Mouse (Mus musculus) thymus, postnatal 0 days (tissue): ENCODE measurements around the gene Dzip3. TPM values are rescaled to one million over a fixed set of nuclear protein-coding genes. Genes with fewer than 3 reads are reported as not detected.

Experiments used
- polyA plus RNA-seq: library from polyadenylated mRNA; unstranded; fragments of >200 nt; fragmentation: Nextera tagmentation; extraction: Ambion mirVana; gene quantifications from 2 replicates; pipeline ENCODE4 v1.2.1, GENCODE M21; 2015

Gene Dzip3
- polyA plus RNA-seq, 1 experiment from 2014 or later, result 14.0 TPM

Other genes starting within 250 kb of the Dzip3 start
- gene Trat1, start 222.1 kb downstream of the Dzip3 start, polyA plus RNA-seq, result 175 and 176 TPM in 2 replicates
- 0.51 and 0.55 TPM in 2 replicates for gene Retnlb, start 177.3 kb downstream of the Dzip3 start, polyA plus RNA-seq
- gene Retnla, start 151.6 kb downstream of the Dzip3 start, polyA plus RNA-seq, result 7.2 and 11.2 TPM in 2 replicates
- 1.1 and 4.6 TPM in 2 replicates for gene Retnlg, start 121.5 kb downstream of the Dzip3 start, polyA plus RNA-seq
- gene Cip2a, start within 50 bp of the Dzip3 start, polyA plus RNA-seq, result 32.5 and 33.5 TPM in 2 replicates
- 0.05 TPM in 1 of 2 replicates, not detected in the other for gene Myh15, start 63.3 kb upstream of the Dzip3 start, polyA plus RNA-seq